Mouse (Mus musculus) erythroblast, embryonic 14.5 days (primary cell): ENCODE data around the gene Lat2. TPM values are rescaled to one million over a fixed set of nuclear protein-coding genes. Genes with fewer than 3 reads are reported as not detected.
A peak's percentile ranks its signal among the peaks of the same experiment; 100 is the strongest.

Source experiments
- H3K27me3 ChIP-seq: 2 replicates; pipeline ENCODE4 v1.6.1; 2012; ENCODE audit warnings: inconsistent platforms; ENCODE audit not compliant: control insufficient read depth
- H3K36me3 ChIP-seq: 2 replicates; pipeline ENCODE4 v1.6.1; 2012; ENCODE audit warnings: mild to moderate bottlenecking, inconsistent platforms; ENCODE audit not compliant: control insufficient read depth
- H3K4me1 ChIP-seq: 2 replicates; pipeline ENCODE4 v1.6.1; 2012; ENCODE audit warnings: inconsistent platforms; ENCODE audit not compliant: control insufficient read depth
- H3K4me3 ChIP-seq: replicated peaks from 2 replicates; pipeline ENCODE3; 2012; ENCODE audit warnings: moderate library complexity, mild to moderate bottlenecking, inconsistent platforms
- H3K9me3 ChIP-seq: 2 replicates; pipeline ENCODE4 v1.6.1; 2012; ENCODE audit warnings: low read length, inconsistent platforms, mixed read lengths; ENCODE audit not compliant: control insufficient read depth
- GATA1 ChIP-seq: IDR thresholded peaks from 2 replicates; pipeline ENCODE4 v1.6.1; 2012; ENCODE audit warnings: low read length, inconsistent platforms, mixed read lengths
- TAL1 ChIP-seq: IDR thresholded peaks from 3 replicates; pipeline ENCODE4 v1.6.1; 2012; ENCODE audit warnings: low read length, inconsistent platforms, mixed read lengths
- polyA plus RNA-seq: library from polyadenylated mRNA; stranded (reverse); fragments of >175 nt; gene quantifications from 2 replicates; pipeline ENCODE4 v1.2.3, GENCODE M21; 2012

Gene Lat2
- polyA plus RNA-seq, 1 experiment: 0.16 TPM

GRCm38 (mm10) chr5:134567445-134567844 lies 47.4 kb downstream of the Lat2 start:
- H3K27me3 ChIP-seq: no peaks in the 10 kb centered on the region
- TF ChIP-seq GATA1 (no peak), TAL1 (no peak)
- H3K36me3 ChIP-seq: no peaks in the 10 kb centered on the region
- H3K4me3 ChIP-seq: no peak overlapping the region
- peaks cover 12% of the 10 kb centered on the region for H3K4me1 ChIP-seq
- no peaks in the 10 kb centered on the region; the same call in 1 of the 2 replicates for H3K9me3 ChIP-seq

GRCm38 (mm10) chr5:134565696-134566095 lies 49.1 kb downstream of the Lat2 start:
- no peaks in the 10 kb centered on the region for H3K4me1 ChIP-seq
- no peak for TF ChIP-seq GATA1
- no peak for TF ChIP-seq TAL1
- H3K27me3 ChIP-seq: no peaks in the 10 kb centered on the region
- H3K9me3 ChIP-seq: no peaks in the 10 kb centered on the region
- H3K36me3 ChIP-seq: no peaks in the 10 kb centered on the region
- no peak overlapping the region for H3K4me3 ChIP-seq

DNA sequence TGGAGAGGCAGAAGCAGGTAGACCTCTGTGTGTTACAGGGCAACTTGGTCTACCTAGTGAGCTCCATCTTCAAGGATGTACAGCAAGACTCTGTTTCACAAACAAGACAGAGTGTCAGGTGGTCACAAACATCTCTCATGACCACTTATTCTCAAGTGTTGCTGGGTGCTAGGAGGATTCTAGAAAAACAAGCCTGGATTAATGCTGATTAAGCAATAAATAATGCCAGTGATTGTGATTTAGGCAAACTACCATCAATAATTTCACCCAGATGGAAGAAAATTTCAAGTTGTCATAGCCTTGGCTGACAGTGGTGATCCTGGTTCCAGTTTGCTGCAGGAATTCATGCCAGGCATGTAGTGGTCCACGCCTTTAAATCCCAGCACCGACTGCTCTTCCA lies 50.6 kb downstream of the Lat2 start:
- Histone ChIP-seq H3K4me3 (no peak overlapping the region), H3K27me3 (no peaks in the 10 kb centered on the region), H3K36me3 (no peaks in the 10 kb centered on the region), H3K9me3 (no peaks in the 10 kb centered on the region), H3K4me1 (no peaks in the 10 kb centered on the region)
- TF ChIP-seq GATA1 (no peak), TAL1 (no peak)

DNA sequence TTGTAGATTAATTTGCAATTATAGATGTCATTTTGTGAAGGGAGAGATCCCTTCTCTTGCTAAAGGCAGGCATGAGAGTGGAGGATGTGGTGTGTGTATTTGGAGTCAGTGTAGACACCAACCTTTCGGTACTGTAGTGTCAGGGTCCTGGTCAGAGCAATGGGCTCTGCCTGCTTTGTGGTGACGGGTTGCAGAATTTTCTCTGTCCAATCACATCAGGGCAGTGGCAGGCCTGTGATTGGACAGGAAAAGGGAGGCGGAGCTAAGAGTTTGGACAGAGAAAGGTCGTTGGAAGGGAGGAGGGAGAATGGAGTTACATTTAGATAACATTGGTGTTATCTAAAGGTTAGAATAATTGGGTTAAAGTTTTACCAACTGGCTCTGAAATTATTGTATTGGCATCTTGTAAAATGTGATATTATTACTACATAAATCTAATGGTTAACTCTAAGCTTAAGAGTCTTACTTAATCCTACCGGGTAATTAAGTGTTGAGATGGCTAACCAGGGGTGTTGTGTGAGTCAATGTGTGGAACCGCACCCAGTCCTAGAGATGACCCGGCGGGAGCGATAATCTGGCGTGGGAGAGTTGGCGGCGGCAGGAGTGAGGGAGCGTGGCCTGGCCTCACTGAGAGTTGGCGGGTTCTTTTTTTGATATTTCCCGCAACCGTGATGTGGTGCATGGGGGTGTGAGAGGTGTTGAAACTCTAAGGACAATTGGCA lies 54.2 kb downstream of the Lat2 start:
- TF ChIP-seq TAL1: no peak
- no peak for TF ChIP-seq GATA1
- Histone ChIP-seq H3K4me3 (no peak overlapping the region), H3K9me3 (no peaks in the 10 kb centered on the region), H3K4me1 (no peaks in the 10 kb centered on the region), H3K36me3 (no peaks in the 10 kb centered on the region), H3K27me3 (peaks cover 2% of the 10 kb centered on the region; the same call in 1 of the 2 replicates)

DNA sequence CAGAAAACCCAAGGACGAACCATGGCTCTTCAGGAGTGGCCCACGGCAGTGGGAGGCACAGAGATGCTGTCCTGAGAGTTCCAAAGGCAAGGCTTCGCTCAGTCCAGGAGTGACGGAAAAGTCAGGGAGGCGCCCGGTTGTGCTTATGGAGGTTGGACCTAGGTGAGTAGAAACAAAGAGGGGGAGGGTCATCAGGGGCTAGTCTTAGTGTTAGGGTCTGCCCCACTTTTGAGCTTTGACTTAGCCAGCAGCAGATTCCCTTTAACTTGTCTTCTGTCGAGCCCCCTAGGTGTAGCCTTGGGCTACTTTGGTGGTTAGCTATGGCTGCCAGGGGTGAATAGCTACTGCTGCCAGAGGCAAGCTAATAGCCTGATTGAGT lies 54.8 kb downstream of the Lat2 start, which contains the start of gene Syna:
TSS of gene Syna (minus strand) at position 101 of the 379 bp plus-strand sequence.
- TF ChIP-seq GATA1 (no peak), TAL1 (no peak)

GRCm38 (mm10) chr5:134555463-134556164 lies 59.2 kb downstream of the Lat2 start:
- TF ChIP-seq TAL1 (no peak), GATA1 (no peak)
- H3K9me3 ChIP-seq: no peaks in the 10 kb centered on the region
- H3K27me3 ChIP-seq: peaks cover 28% of the 10 kb centered on the region
- H3K4me1 ChIP-seq: peaks cover 18% of the 10 kb centered on the region
- H3K4me3 ChIP-seq: no peak overlapping the region
- H3K36me3 ChIP-seq: no peaks in the 10 kb centered on the region

More for the DNA sequence above, 54.8 kb downstream of the Lat2 start, which contains the start of gene Syna:
- Histone ChIP-seq H3K9me3 (no peaks in the 10 kb centered on the region), H3K27me3 (peaks cover 6% of the 10 kb centered on the region; the same call in 1 of the 2 replicates), H3K4me3 (no peak within 1 kb of the TSS), H3K36me3 (no peaks in the 10 kb centered on the region), H3K4me1 (peaks cover 2% of the 10 kb centered on the region; the same call in 1 of the 2 replicates)

GRCm38 (mm10) chr5:134553951-134554546 lies 60.8 kb downstream of the Lat2 start:
- Histone ChIP-seq H3K4me3 (no peak overlapping the region), H3K36me3 (no peaks in the 10 kb centered on the region), H3K4me1 (peaks cover 18% of the 10 kb centered on the region), H3K9me3 (no peaks in the 10 kb centered on the region), H3K27me3 (peaks cover 29% of the 10 kb centered on the region)
- TF ChIP-seq TAL1 (no peak), GATA1 (no peak)

DNA sequence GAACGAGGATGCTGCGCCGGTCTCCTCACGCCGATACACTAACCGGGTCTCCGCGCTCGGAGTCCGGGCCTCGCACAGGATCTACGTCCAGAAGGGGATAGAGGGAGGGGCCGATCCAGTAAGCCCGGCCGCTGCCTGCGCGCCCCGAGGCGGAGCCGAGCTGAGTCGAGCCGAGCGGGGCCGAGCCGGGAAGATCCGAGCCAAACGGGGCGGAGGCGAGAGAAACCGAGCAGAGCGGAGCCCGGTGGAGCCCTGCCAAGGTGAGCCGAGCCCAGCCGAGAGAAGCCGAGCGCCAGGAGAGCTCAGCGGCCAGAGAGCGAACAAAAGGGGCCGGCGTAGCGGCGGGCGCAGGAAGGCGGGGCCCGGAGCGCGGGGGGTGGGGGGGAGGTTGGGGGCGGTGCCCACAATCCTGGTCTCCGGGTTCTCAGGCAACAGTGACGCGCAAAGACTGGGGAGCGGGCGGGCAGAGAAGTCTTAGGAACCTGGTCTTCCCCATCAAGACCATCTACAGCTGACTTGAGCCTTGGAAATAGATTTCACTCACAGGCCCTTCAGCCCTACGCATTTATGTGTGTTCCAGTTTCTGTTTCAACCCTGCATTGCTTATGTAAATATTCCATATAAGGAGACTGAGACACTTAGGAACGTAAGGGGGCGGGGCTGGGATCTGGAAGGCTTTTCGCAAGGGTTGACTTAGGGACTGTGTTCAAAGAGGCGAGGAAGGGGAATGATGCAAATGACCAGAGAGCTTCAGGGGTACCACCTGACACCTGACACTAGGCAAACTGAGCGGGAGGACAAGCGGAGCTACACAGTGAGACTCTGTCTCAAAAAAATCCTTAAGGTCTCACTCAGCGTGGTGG lies 62.5 kb downstream of the Lat2 start, which contains the start of gene Clip2:
TSS of gene Clip2 (minus strand) at position 325 of the 863 bp plus-strand sequence.
- Histone ChIP-seq H3K36me3 (no peaks in the 10 kb centered on the region), H3K4me3 (peak within 1 kb of the TSS; percentile 64), H3K4me1 (peaks cover 21% of the 10 kb centered on the region), H3K9me3 (no peaks in the 10 kb centered on the region), H3K27me3 (peaks cover 27% of the 10 kb centered on the region)
- TF ChIP-seq TAL1: no peak
- no peak for TF ChIP-seq GATA1
